Mouse (Mus musculus) bone marrow macrophage, adult 2 months (primary cell): Measurements from ENCODE around the gene Ryr3. TPM values are rescaled to one million over a fixed set of nuclear protein-coding genes. Genes with fewer than 3 reads are reported as not detected.

Experiments used
- H3K27ac ChIP-seq: 2 replicates; pipeline ENCODE4 v1.5.1; 2012; ENCODE audit warnings: low read depth, low read length; ENCODE audit not compliant: insufficient read depth
- H3K4me1 ChIP-seq: 2 replicates; pipeline ENCODE4 v1.6.1; 2012; ENCODE audit warnings: low read length; ENCODE audit not compliant: control insufficient read depth, insufficient read depth
- H3K4me3 ChIP-seq: 2 replicates; pipeline ENCODE4 v1.5.1; 2012; ENCODE audit warnings: mild to moderate bottlenecking, low read length, moderate library complexity; ENCODE audit not compliant: insufficient read depth
- CTCF ChIP-seq: IDR thresholded peaks from 2 replicates; pipeline ENCODE4 v1.5.1; 2012; ENCODE audit warnings: low read depth, mild to moderate bottlenecking, low read length, moderate library complexity
- POLR2A ChIP-seq: IDR thresholded peaks from 2 replicates; pipeline ENCODE4 v1.6.1; 2012; ENCODE audit warnings: mild to moderate bottlenecking, low read depth, low read length, borderline replicate concordance
- polyA plus RNA-seq: library from polyadenylated mRNA; stranded (reverse); fragments of >200 nt; gene quantifications from 2 replicates; pipeline ENCODE4 v1.2.4, GENCODE M21; 2012; ENCODE audit not compliant: missing spikeins, insufficient read depth, insufficient read length

The Ryr3 gene
- polyA plus RNA-seq, 1 experiment = not detected

- TF ChIP-seq POLR2A (no peak), CTCF (no peak)
- Histone ChIP-seq H3K4me3 (no peak overlapping the region), H3K4me1 (peaks cover 3% of the 10 kb centered on the region; the same call in 1 of the 2 replicates), H3K27ac (no peak overlapping the region)
These were observed 625.9 kb downstream of the Ryr3 start for GRCm38 (mm10) chr2:112590985-112591384.

Other genes starting within 250 kb of the Ryr3 start
- not detected in 2 replicates for gene Tmco5b, start 68.6 kb upstream of the Ryr3 start, polyA plus RNA-seq
- 18.2 and 18.7 TPM in 2 replicates for gene Fmn1, start 110.6 kb upstream of the Ryr3 start, polyA plus RNA-seq